Mouse (Mus musculus) ovary, adult 10 weeks (tissue): ENCODE data around the gene Rabgap1. TPM values are rescaled to one million over a fixed set of nuclear protein-coding genes. Genes with fewer than 3 reads are reported as not detected.

Source experiments
- polyA plus RNA-seq: library from polyadenylated mRNA; stranded (reverse); fragments of 350-450 nt; fragmentation: Illumina TruSeq; extraction: RNeasy Lipid Tissue Mini Kit (QIAGEN cat#74804); gene quantifications from one replicate; pipeline ENCODE4 v1.2.3, GENCODE M21; 2014

Rabgap1 gene
- 74.5 TPM for polyA plus RNA-seq

GRCm38 (mm10) chr2:37442611-37443591 lies at the start of gene Rabgap1, which contains the start of the genes Zbtb26 and Zbtb6:
TSS of gene Rabgap1 (plus strand) at chr2:37443279.
TSS of gene Zbtb26 (minus strand) at chr2:37443135.
TSS of gene Zbtb6 (minus strand) at chr2:37443171.

GRCm38 (mm10) chr2:37422306-37423304 lies 20.5 kb upstream of the Rabgap1 start, which contains the start of gene Rc3h2:
TSS of gene Rc3h2 (minus strand) at chr2:37422903.

DNA sequence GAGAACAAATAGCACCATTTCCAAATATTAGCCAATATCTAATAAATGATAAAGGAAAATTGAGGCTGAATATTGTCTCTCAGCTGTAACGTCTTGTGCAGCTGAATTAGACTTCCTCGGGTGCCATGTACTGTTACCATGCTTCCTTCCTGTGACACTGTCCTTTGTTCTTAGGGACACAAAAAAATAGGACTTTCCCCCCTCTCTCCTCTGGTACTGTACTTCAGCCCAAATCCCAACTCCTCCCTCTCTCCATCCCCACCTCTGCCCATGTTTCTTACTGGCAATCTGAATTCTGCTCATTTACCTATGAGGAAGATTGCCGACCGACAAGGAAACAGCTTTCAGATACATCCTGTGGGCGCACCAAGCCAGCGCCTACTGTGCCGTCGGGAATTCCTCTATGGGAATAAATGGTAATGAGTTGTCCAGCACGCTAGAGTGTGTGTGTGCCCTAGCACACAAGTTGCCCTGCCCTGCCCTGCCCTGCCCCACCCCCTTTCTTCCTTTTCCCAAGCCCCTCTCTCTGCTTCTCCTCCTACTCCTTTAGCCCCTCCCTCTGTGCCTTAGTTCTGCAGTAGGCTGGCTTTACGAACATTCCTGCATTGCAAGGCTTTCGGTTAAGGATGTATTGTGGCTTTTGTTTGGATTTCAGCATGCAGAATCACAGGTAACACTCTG lies 73.1 kb downstream of the Rabgap1 start, which contains the start of gene Gpr21:
TSS of gene Gpr21 (plus strand) at position 303 of the 681 bp plus-strand sequence.

Other genes with a start within 250 kb of the Rabgap1 start
- gene Olfr366, start 231.7 kb upstream of the Rabgap1 start, polyA plus RNA-seq = not detected
- gene Olfr368, start 116.8 kb upstream of the Rabgap1 start, polyA plus RNA-seq = not detected
- gene Pdcl, start 83.9 kb upstream of the Rabgap1 start, polyA plus RNA-seq = 140 TPM
- 60.8 TPM for gene Rc3h2, start 20.4 kb upstream of the Rabgap1 start, polyA plus RNA-seq
- 26.0 TPM for gene Zbtb26, start 144 bp upstream of the Rabgap1 start, polyA plus RNA-seq
- 57.2 TPM for gene Zbtb6, start 108 bp upstream of the Rabgap1 start, polyA plus RNA-seq
- gene Gpr21, start 73.1 kb downstream of the Rabgap1 start, polyA plus RNA-seq = 1.5 TPM